ENCODE assay signal across 16 mouse cellular contexts in the genomic region with DNA sequence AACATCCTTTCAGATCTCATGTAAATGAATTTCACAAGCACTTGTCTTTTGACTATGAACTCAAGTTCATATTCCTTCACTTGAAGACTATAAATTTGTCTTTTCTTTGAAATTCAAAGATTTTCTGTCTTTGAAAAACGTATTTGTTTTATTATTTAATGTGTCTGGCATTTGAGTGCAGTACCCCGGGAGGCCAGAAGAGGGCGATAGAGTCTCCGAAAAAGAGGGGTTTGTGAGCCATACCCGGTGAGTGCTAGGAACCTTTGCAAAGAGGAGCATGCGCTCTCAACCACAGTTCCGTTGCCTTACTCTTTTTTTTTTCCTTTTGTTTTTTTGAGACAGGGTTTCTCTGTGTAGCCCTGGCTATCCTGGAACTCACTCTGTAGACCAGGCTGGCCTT.
A peak's percentile ranks its signal among the peaks of the same experiment; 100 is the strongest.
DNase-seq lines count a peak whose midpoint lies in the region; ATAC-seq and TF ChIP-seq lines count a peak whose summit lies in the region.
"Had no signal": no experiment of that assay in that cellular context is flagged by ENCODE, and none has a peak within 500 bp of the region (broad histone marks: within the 10 kb centered on the region; RNA-seq: fewer than 3 reads in every experiment).

No protein-coding gene starts in this region.

- no peak overlapping the region for H3K27ac ChIP-seq in forebrain, postnatal 0 days (ENCODE audit: low read depth, low read length)
- H3K27ac ChIP-seq in forebrain, embryonic 13.5 days: no peak overlapping the region
- no peak overlapping the region for H3K27ac ChIP-seq in liver, embryonic 14.5 days
- H3K27ac ChIP-seq in liver, embryonic 11.5 days (ENCODE audit: low read depth, low read length): no peak overlapping the region
- no peak overlapping the region for H3K27ac ChIP-seq in ES-E14 (ENCODE audit: insufficient read depth, low read depth, low read length, poor library complexity, severe bottlenecking)
- H3K27ac ChIP-seq in stomach, postnatal 0 days (replicated peaks): no peak overlapping the region
- H3K27ac ChIP-seq: heart, embryonic 10.5 days; limb, embryonic 12.5 days; midbrain, embryonic 13.5 days had no signal

- H3K9me3 ChIP-seq in forebrain, postnatal 0 days (ENCODE audit: low read length): no peaks in the 10 kb centered on the region
- no peaks in the 10 kb centered on the region for H3K9me3 ChIP-seq in forebrain, embryonic 13.5 days (replicated peaks)
- no peaks in the 10 kb centered on the region for H3K9me3 ChIP-seq in liver, embryonic 14.5 days (ENCODE audit: control insufficient read depth, low read length)
- no peaks in the 10 kb centered on the region for H3K9me3 ChIP-seq in liver, embryonic 11.5 days (ENCODE audit: control insufficient read depth, low read length)
- no peaks in the 10 kb centered on the region for H3K9me3 ChIP-seq in ES-E14 (ENCODE audit: control insufficient read depth, insufficient read depth, low read depth, low read length)
- H3K9me3 ChIP-seq in stomach, postnatal 0 days (ENCODE audit: control insufficient read depth, low read length): no peaks in the 10 kb centered on the region
- H3K9me3 ChIP-seq: heart, embryonic 10.5 days; limb, embryonic 12.5 days; midbrain, embryonic 13.5 days had no signal

- H3K27me3 ChIP-seq in forebrain, postnatal 0 days (ENCODE audit: insufficient read depth, low read length): no peaks in the 10 kb centered on the region
- no peaks in the 10 kb centered on the region for H3K27me3 ChIP-seq in forebrain, embryonic 13.5 days
- H3K27me3 ChIP-seq in liver, embryonic 14.5 days (ENCODE audit: control insufficient read depth, insufficient read depth, low read length): no peaks in the 10 kb centered on the region
- no peaks in the 10 kb centered on the region for H3K27me3 ChIP-seq in liver, embryonic 11.5 days (replicated peaks; ENCODE audit: control insufficient read depth, insufficient read depth, low read length)
- no peaks in the 10 kb centered on the region for H3K27me3 ChIP-seq in stomach, postnatal 0 days (ENCODE audit: control insufficient read depth, insufficient read depth, low read length)
- H3K27me3 ChIP-seq: limb, embryonic 12.5 days; midbrain, embryonic 13.5 days had no signal

- H3K4me3 ChIP-seq in forebrain, postnatal 0 days (ENCODE audit: low read depth, low read length): no peak overlapping the region
- no peak overlapping the region for H3K4me3 ChIP-seq in forebrain, embryonic 13.5 days
- H3K4me3 ChIP-seq in liver, embryonic 14.5 days (ENCODE audit: insufficient read depth in 1 of 2, low read depth in 2 of 2, low read length in 2 of 2): no peak overlapping the region
- H3K4me3 ChIP-seq in liver, embryonic 11.5 days (ENCODE audit: low read depth, low read length): no peak overlapping the region
- H3K4me3 ChIP-seq in ES-E14 (ENCODE audit: insufficient read depth in 1 of 2, low read depth in 1 of 2, low read length in 2 of 2, poor library complexity in 1 of 2, severe bottlenecking in 1 of 2): no peak overlapping the region
- no peak overlapping the region for H3K4me3 ChIP-seq in stomach, postnatal 0 days (ENCODE audit: low read depth, low read length)
- H3K4me3 ChIP-seq: heart, embryonic 10.5 days; limb, embryonic 12.5 days; midbrain, embryonic 13.5 days had no signal

- no peak for DNase-seq in forebrain, postnatal 0 days
- no peak for DNase-seq in liver, embryonic 14.5 days (ENCODE audit: low read depth in 3 of 3, low spot score in 3 of 3)
- DNase-seq in liver, embryonic 11.5 days (ENCODE audit: low spot score): no peak
- peak; percentile 21 for DNase-seq in ES-E14 (ENCODE audit: low read depth, low spot score)
- no peak for DNase-seq in stomach, postnatal 0 days (ENCODE audit: low spot score)
- DNase-seq in right cerebral cortex, adult 2 months (ENCODE audit: low spot score in 2 of 2): no peak
- DNase-seq: cerebellum, adult 11-12 months; kidney, postnatal 36 days; lung, postnatal 14 days; thymus, adult 2 months had no signal

- no peaks in the 10 kb centered on the region for H3K36me3 ChIP-seq in forebrain, postnatal 0 days (ENCODE audit: insufficient read depth)
- H3K36me3 ChIP-seq in forebrain, embryonic 13.5 days (ENCODE audit: poor library complexity, severe bottlenecking): no peaks in the 10 kb centered on the region
- no peaks in the 10 kb centered on the region for H3K36me3 ChIP-seq in liver, embryonic 14.5 days (replicated peaks; ENCODE audit: control insufficient read depth, insufficient read depth, low read depth)
- no peaks in the 10 kb centered on the region for H3K36me3 ChIP-seq in liver, embryonic 11.5 days (ENCODE audit: control insufficient read depth, insufficient read depth, low read length)
- no peaks in the 10 kb centered on the region for H3K36me3 ChIP-seq in ES-E14 (ENCODE audit: control insufficient read depth, insufficient read depth, low read length, poor library complexity, severe bottlenecking)
- H3K36me3 ChIP-seq in stomach, postnatal 0 days (ENCODE audit: control insufficient read depth, insufficient read depth, low read length): no peaks in the 10 kb centered on the region
- H3K36me3 ChIP-seq: heart, embryonic 10.5 days; limb, embryonic 12.5 days; midbrain, embryonic 13.5 days had no signal

- peak; percentile 24; the same call in 1 of the 2 replicates for TF ChIP-seq CTCF in forebrain, postnatal 0 days (IDR thresholded peaks at IDR 0.05; ENCODE audit: low read depth)
- peak; percentile 58 for TF ChIP-seq CTCF in liver, embryonic 14.5 days (IDR thresholded peaks at IDR 0.05; ENCODE audit: low read depth)
- peak; percentile 43 for TF ChIP-seq CTCF in stomach, postnatal 0 days (IDR thresholded peaks at IDR 0.05; ENCODE audit: low read depth)

- no peak for ATAC-seq in forebrain, postnatal 0 days
- ATAC-seq in forebrain, embryonic 13.5 days: no peak
- ATAC-seq in liver, embryonic 14.5 days (ENCODE audit: insufficient read depth): no peak
- ATAC-seq in liver, embryonic 11.5 days (replicated peaks; ENCODE audit: low FRiP score): no peak
- ATAC-seq in stomach, postnatal 0 days (ENCODE audit: low FRiP score, low TSS enrichment): no peak
- no peak for ATAC-seq in granulocyte monocyte progenitor cell, adult 5-6 weeks (replicated peaks; ENCODE audit: poor library complexity, severe bottlenecking)
- ATAC-seq: forebrain, embryonic 14.5 days; midbrain, embryonic 13.5 days had no signal

- TF ChIP-seq EP300 in liver, embryonic 14.5 days (IDR thresholded peaks at IDR 0.05; ENCODE audit: low read depth): no peak
- no peak for TF ChIP-seq EP300 in stomach, postnatal 0 days (optimal IDR thresholded peaks at IDR 0.05)

- H3K4me1 ChIP-seq in forebrain, postnatal 0 days (ENCODE audit: insufficient read depth): no peaks in the 10 kb centered on the region; the same call in 1 of the 2 replicates
- no peaks in the 10 kb centered on the region for H3K4me1 ChIP-seq in forebrain, embryonic 13.5 days
- H3K4me1 ChIP-seq in liver, embryonic 14.5 days (replicated peaks; ENCODE audit: control insufficient read depth in 2 of 2, insufficient read depth in 2 of 2, low read length in 1 of 2): no peaks in the 10 kb centered on the region
- H3K4me1 ChIP-seq in liver, embryonic 11.5 days (replicated peaks; ENCODE audit: control insufficient read depth, insufficient read depth, low read length): no peaks in the 10 kb centered on the region
- no peaks in the 10 kb centered on the region for H3K4me1 ChIP-seq in ES-E14 (ENCODE audit: control insufficient read depth in 2 of 2, insufficient read depth in 2 of 2, low read length in 2 of 2, poor library complexity in 1 of 2)
- no peaks in the 10 kb centered on the region for H3K4me1 ChIP-seq in stomach, postnatal 0 days (replicated peaks; ENCODE audit: control insufficient read depth, insufficient read depth)
- H3K4me1 ChIP-seq: heart, embryonic 10.5 days; limb, embryonic 12.5 days; midbrain, embryonic 13.5 days had no signal

- WGBS in forebrain, postnatal 0 days: 81% methylated on average over 7 of the region's 7 CpGs
- 81% methylated on average over 7 of the region's 7 CpGs for WGBS in forebrain, embryonic 13.5 days
- WGBS in liver, embryonic 14.5 days (ENCODE audit: insufficient replicate concordance): 56% methylated on average over 7 of the region's 7 CpGs
- 66% methylated on average over 7 of the region's 7 CpGs for WGBS in liver, embryonic 11.5 days
- 76% methylated on average over 7 of the region's 7 CpGs for WGBS in stomach, postnatal 0 days

- H3K9ac ChIP-seq in forebrain, postnatal 0 days: no peak overlapping the region
- no peak overlapping the region for H3K9ac ChIP-seq in forebrain, embryonic 13.5 days
- H3K9ac ChIP-seq in liver, embryonic 14.5 days (replicated peaks): no peak overlapping the region
- no peak overlapping the region for H3K9ac ChIP-seq in liver, embryonic 11.5 days (ENCODE audit: low read depth, low read length)
- no peak overlapping the region for H3K9ac ChIP-seq in ES-E14 (ENCODE audit: insufficient read depth, low read depth, low read length, poor library complexity, severe bottlenecking)
- no peak overlapping the region for H3K9ac ChIP-seq in stomach, postnatal 0 days (ENCODE audit: low read length)
- H3K9ac ChIP-seq: limb, embryonic 12.5 days; midbrain, embryonic 13.5 days had no signal

- in situ Hi-C loops in ES-E14 (cut with MboI; ENCODE audit: low sequenced_read_pairs in 2 of 2, unreplicated experiment in 2 of 2): no loop called here

- no peak overlapping the region for H3K4me2 ChIP-seq in forebrain, postnatal 0 days (ENCODE audit: low read depth)
- no peak overlapping the region for H3K4me2 ChIP-seq in forebrain, embryonic 13.5 days
- H3K4me2 ChIP-seq in liver, embryonic 14.5 days (ENCODE audit: low read depth): no peak overlapping the region
- no peak overlapping the region for H3K4me2 ChIP-seq in liver, embryonic 11.5 days
- H3K4me2 ChIP-seq in stomach, postnatal 0 days (replicated peaks; ENCODE audit: low read depth): no peak overlapping the region
- H3K4me2 ChIP-seq: limb, embryonic 12.5 days; midbrain, embryonic 13.5 days had no signal

TF ChIP-seq in ES-E14, 5 proteins besides CTCF, POLR2A, EP300 and RAD21:
- TF ChIP-seq HCFC1 (IDR thresholded peaks at IDR 0.05; ENCODE audit: borderline replicate concordance, insufficient read depth, low read length): no peak
- no peak; the same call in 1 of the 2 replicates for TF ChIP-seq ZC3H11A (IDR thresholded peaks at IDR 0.05; ENCODE audit: borderline replicate concordance, low read depth, low read length)
- TF ChIP-seq MAFK (IDR thresholded peaks at IDR 0.05; ENCODE audit: insufficient read depth, low read depth, low read length): no peak
- TF ChIP-seq ZNF384 (IDR thresholded peaks at IDR 0.05; ENCODE audit: low read depth, low read length): no peak
- TF ChIP-seq CHD2 (IDR thresholded peaks at IDR 0.05; ENCODE audit: low read depth, low read length): no peak
